Mouse (Mus musculus): ENCODE data around the gene Csmd2. TPM values are rescaled to one million over a fixed set of nuclear protein-coding genes. Genes with fewer than 3 reads are reported as not detected.

The Csmd2 gene
- total RNA-seq, 2 experiments from 2014 or later: 36.9 to 49.7 TPM

DNA sequence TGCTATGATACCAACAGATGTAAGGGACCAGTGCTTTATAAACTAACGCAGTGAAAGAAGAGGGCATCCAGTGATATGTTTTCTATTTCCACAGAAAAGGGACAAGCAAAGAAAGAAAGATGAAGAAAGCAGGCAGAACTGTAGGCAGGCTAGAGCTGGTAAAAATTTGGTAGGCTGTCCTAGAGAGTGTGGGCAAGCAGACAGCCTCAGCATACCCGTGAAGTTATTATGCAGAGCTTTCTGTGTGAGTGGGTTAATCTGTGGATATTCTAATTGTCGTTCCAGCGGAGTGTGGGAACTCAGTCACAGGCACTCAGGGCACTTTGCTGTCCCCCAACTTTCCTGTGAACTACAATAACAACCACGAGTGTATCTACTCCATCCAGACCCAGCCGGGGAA, 412.4 kb downstream of the Csmd2 start:
- DNase-seq (ENCODE audit: extremely low spot score in 1 of 2, low spot score in 1 of 2): no peak

DNA sequence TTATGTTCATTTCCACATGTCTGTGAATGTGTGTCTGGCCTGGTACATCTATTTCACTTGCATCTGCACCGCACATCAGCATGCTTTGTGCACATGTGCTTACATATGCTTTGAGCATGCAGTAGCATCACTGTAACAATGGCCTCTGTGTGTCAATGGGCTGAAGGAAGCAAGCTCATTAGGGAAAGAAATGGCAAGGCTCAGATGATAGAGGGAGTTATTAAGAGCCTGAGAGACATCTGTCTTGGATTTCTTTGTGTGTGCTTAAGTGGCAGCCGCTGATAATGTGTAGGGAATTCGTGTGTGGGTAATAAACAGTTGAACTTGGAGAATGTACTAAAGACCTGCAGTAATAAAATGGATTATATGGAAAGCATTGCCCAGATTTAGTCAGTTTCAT, 413.9 kb downstream of the Csmd2 start:
- DNase-seq (ENCODE audit: extremely low spot score in 1 of 2, low spot score in 1 of 2): no peak

DNA sequence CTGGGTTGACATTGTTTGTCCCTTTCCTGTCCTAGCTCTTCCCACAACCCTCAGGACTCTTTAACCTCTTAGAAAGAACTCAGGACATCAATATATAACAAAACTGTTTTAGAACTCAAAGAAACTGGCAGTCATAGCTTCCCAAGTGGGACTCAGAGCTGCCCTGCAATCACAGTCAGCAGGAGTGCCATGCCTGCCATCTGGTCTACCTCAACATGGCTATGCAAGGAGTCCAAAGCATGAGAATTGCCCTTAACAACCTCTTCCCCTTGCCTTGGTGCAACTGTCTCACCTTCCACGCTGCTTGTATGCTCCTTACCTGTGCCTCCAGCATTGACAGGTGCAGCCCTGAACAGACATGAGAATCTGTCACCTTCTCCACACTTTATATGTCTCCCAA, 415.0 kb downstream of the Csmd2 start:
- DNase-seq (ENCODE audit: extremely low spot score in 1 of 2, low spot score in 1 of 2): no peak

DNA sequence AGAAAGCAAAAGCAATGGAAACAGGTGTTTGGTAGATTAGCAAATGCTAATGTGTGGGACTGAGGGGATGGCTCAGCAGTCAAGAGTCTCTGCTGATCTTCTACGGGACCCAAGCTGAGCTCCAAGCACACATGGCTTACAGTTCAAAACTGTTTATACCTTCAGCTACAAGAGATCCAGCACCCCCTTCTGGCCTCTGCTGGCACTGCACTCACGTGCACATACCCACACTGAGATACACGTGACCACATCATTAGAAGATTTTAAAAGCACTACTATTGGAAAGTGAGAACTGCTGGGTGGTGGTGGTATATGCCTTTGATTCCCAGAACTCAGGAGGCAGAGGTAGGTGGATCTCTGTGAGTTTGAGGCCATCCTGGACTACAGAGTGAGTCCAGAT, 417.9 kb downstream of the Csmd2 start:
- DNase-seq (ENCODE audit: extremely low spot score in 1 of 2, low spot score in 1 of 2): no peak

DNA sequence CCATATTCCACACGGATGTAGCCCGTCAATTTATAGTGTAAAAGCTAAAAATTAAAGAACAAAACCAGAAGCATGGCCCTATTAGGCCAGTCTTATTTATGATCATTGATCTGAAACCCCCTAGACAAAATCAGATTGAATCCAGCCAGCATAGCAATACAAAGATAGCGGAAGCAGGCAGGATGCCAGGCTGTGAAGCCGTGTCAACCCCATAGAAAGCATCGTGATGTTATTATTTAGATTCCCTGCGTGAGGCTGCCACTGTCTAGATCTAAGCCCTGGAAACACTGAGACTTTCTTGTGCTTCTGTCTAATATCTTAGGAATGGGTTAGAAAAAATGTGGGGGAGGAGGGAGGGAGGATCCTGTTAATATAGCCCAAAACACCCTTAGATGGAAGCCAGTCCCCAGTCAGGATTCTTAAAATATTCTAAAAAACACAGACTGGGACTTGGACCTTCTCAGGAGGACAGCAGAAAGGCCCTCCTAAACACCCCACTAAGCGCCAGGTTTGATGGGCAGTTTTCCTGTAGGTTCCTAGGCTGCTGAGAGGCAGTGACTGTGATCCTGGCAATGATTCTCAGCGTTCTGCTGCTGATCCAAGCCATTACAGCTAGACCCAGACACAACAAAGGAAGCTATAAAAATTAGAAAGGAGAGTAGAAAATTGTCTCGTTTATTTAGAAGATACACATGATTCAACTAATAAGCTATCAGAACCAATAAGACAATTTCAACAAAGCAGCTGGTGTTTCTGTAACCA, 419.6 kb downstream of the Csmd2 start:
- no peak for DNase-seq (ENCODE audit: extremely low spot score in 1 of 2, low spot score in 1 of 2)

DNA sequence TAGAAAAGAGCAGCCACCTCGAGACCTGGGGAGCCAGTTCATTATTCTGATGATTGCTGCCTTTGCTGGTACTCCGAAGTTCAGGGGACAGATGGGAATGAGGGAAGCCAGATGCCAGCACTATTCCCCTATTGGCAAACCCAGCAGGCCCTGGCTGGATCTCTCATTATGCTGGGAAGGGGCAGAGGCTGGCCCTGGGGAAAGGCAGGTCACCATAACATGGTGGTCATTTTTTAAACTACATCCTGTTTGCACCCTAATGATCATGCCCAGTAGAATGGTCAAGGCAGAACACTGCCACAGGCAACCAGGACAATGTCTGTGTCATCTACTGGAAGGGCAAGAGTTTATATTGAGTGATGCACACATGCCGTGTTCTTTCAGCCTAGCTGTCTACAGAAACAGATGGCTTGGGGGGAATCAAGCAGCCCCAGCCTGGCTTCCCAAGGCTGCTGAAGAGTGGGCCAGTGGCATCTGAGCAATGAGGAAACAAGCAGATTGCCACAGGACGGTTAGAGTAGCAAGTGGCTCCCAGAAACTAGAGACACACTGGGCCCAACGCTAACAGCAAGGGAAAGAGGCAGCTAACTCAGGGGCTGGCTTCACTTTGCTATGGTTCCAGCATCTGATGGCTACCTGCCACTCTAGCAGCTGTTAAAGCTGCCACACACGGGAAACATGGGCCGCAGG, 424.4 kb downstream of the Csmd2 start:
- peak in 1 of 2 experiments; percentile 27 for DNase-seq (ENCODE audit: extremely low spot score in 1 of 2, low spot score in 1 of 2)

DNA sequence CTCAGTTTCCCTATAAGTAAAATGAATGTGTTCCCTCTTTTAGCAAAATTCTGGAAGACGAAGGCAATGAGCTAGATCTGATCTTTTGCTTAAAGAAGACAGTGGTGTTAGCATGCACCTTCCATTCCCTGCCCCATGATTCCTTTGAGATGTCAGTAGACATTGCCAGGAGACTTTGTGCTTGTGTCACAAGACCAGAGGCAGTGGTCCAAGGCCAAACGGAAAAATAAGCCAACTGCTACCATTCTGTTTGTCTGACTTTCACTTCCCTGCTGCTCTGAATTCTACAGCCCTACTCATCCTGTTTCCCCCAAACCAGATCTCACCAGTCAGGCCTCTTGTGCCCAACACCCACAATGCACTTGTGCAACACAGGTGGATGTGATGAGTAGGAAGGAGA, 427.1 kb downstream of the Csmd2 start:
- DNase-seq (ENCODE audit: extremely low spot score in 1 of 2, low spot score in 1 of 2): no peak

DNA sequence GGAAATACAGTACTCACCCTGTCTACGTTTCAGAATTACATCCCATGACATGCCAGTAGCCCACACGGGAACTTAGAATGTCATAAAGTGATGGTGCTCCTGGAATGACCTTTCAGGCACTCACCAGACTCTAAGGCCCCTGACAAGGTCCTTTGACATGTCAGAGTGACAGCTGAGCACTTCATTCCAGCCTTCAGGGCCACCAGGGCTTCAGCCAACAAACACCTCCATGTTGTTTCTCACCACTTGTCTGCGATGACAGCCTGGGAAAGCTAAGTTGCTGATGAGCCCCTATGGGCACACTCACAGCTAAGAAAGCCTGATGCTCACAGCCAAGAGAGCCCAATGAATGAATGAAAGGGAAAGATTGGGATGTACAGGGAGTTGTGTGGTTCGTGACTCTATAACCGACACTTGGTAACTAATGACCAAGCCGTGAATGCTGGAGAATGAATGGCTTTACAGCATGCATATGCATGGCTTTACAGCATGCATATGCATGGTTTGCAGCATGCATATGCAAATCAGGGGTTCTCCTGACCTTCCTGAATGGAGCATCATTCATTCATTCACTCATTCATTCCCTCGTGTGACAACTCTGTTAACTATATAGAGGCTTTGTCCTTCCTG, 432.4 kb downstream of the Csmd2 start:
- DNase-seq (ENCODE audit: extremely low spot score in 1 of 2, low spot score in 1 of 2): no peak

DNA sequence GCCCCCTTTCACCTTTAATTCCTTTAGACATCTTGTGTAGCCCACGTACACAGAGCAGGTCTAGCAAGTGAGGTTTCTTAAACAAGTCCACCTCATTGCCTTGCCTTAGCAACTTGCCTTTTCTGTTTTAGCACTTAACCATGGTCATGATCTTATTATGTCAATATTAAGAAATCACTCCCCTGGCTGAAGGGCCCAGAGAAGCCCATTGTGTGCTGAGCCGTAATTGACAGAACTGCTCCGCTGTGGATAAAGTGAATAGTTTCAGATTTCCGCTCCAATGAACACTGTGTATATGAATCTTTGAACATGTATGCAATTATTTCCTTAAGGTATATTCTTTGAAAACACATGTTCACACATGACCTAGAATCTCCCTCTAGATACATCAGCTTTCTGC, 434.8 kb downstream of the Csmd2 start:
- no peak for DNase-seq (ENCODE audit: extremely low spot score in 1 of 2, low spot score in 1 of 2)

DNA sequence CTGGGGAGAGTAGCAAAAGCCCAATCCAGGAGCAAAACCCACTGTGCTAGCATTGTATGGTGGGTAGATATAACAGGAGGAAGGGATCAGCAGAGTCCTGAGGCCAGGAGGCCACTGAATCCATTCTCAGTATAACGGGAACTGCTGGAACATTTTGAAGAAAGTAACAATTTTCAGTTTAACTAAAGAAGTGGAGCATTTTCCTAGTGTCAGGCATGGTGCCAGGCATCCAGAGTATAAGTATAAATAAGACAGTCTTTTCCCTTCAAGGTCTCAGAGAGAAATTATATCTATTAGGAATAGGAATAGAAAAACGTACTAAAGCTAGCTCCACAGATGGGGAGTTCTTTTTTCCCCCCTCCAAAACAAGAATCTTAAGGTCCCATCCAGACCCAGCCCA, 437.7 kb downstream of the Csmd2 start:
- DNase-seq (ENCODE audit: extremely low spot score in 1 of 2, low spot score in 1 of 2): no peak

DNA sequence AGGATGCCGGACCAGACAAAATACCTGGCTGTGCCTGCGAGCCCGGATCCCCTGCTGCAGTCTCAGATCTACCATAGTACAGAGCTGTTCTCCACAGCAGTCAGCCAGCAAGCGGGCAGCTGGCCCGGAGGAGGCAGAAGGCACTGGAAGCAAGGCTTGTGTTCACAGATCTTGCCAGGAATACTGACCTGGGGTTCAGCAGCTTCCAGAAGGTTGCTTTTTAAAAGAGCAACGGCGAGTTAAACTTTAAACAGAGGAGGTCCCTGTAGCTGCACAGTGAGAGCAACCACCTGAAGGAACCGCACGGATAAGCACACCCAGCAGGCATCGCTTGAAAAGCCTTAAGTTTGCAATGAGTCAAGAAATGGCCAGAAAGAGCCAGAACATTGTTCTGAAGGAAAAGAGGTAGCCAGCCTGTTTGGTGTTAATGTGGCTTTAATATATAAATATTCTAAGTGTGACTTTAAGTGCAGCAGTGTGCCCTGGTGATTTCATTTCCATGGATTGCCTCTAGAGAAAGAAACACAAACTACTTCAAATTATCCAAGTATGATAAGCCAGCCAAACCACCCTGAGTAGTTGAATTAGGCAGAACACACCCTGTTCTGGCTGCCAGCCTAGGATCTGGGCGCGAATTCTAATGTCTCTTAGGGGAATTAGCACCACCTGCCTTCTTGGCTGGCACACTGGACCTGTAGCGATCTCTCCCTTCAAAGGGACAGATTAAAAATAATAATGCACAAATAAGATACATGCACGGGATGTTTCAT, 439.8 kb downstream of the Csmd2 start:
- DNase-seq (ENCODE audit: extremely low spot score in 1 of 2, low spot score in 1 of 2): no peak

DNA sequence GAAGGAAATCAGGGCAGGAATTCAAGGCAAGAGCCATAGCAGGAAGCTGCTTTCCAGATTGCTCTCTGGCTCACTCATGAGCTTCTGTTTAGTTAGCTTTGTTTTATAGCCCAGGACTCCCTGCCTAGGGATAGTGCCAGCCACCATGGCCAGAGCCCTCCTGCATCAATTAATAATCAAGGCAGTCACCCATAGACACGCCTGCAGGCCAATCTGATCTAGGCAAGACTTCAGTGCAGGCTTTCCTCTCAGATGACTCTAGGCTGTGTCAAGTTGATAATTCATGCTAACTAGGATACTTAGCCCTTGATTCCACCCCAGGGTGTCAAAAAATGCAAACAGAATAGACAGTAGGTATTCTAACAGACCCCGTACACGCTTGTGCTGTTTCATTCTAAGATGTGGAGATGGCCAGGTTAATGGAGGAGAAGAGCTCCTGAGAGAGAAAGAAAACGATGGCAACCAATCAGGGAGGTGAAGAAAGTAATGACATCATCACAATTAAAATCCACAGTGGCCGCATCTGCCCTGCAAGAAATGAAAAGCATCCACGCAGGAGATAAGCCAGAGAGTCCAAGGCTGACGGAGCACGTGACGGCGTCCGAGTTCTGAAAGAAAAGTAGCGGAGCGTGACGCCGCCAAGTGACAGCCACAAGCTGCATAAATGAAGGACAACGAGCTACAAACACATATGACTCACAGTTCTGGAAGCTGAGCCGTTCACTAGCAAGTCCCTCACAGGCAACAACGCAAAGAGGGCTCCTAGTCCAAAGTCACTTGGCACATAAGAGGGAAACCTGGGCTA, 440.8 kb downstream of the Csmd2 start:
- DNase-seq (ENCODE audit: extremely low spot score in 1 of 2, low spot score in 1 of 2): peak in 1 of 2 experiments; percentile 19

DNA sequence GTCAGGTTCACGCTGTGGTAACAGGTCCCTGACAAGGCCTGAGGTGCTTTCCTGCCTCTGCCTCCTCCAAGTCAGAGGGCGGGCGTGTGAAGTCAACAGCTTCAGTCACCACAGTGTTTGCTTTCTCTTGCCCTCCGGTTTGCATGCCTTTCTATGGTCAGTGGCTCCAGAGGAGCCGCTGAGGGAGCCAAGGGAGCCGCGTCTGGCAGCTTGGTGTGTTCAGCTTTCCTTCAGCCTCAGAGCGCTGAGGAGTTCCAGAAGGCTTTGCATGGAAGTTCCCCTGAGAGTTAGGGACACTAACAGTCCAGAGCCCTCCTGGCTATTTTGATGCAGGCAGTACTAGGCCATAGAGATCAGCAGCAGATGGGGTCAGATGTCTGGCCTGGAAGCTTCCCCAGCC, 441.9 kb downstream of the Csmd2 start:
- DNase-seq (ENCODE audit: extremely low spot score in 1 of 2, low spot score in 1 of 2): no peak

DNA sequence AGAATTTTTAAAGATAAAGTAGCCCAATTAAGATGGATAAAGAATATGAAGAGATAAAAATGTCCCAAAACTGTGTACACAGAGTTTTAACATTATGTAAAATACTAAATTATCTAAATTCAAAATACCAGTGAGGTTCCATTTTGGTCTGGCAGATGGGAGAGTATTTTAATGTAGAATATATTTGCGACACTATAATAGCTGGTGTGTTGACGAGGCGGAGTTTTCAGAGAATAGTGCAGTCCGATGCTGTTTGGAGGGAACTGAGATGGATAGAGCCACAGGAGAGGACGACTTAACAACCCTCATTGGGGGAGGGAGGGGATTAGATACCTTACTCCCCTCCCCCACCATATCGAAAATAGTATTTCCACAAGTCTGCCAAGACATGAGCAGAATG, 452.9 kb downstream of the Csmd2 start:
- DNase-seq (ENCODE audit: extremely low spot score in 1 of 2, low spot score in 1 of 2): no peak

DNA sequence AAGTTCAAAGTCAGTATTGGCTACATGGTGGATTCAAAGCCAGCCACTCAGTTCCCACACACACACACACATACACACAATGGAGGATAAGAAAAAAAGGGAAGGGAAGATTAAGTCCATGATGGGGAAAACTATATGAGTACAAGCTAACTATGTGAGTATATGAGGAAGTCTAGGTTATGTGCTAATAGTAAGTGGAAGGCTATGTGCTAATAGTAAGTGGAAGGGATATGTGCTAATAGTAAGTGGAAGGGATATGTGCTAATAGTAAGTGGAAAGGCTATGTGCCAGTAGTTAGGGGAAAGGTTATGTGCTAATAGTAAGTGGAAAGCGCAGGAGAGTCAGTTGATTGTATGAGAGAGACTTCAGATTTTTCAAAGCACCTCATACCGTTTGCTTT, 453.6 kb downstream of the Csmd2 start:
- no peak for DNase-seq (ENCODE audit: extremely low spot score in 1 of 2, low spot score in 1 of 2)

DNA sequence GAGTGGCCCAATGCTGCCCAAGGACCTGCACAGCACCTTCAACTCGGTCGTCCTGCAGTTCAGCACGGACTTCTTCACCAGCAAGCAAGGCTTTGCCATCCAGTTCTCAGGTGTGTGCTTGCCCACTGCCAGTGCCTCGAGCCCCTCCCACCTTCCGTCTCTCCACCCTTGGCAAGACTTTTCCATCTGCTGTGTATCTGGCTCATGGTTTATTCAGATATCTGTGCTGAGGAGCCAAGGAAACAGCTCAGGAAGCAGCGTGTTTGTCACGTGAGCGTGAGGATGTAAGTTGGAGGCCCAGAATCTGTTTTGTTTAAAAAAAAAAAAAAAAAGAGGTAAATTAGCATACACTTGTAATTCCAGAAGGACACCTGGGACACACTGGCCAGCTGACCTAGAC, 455.1 kb downstream of the Csmd2 start:
- no peak for DNase-seq (ENCODE audit: extremely low spot score in 1 of 2, low spot score in 1 of 2)

DNA sequence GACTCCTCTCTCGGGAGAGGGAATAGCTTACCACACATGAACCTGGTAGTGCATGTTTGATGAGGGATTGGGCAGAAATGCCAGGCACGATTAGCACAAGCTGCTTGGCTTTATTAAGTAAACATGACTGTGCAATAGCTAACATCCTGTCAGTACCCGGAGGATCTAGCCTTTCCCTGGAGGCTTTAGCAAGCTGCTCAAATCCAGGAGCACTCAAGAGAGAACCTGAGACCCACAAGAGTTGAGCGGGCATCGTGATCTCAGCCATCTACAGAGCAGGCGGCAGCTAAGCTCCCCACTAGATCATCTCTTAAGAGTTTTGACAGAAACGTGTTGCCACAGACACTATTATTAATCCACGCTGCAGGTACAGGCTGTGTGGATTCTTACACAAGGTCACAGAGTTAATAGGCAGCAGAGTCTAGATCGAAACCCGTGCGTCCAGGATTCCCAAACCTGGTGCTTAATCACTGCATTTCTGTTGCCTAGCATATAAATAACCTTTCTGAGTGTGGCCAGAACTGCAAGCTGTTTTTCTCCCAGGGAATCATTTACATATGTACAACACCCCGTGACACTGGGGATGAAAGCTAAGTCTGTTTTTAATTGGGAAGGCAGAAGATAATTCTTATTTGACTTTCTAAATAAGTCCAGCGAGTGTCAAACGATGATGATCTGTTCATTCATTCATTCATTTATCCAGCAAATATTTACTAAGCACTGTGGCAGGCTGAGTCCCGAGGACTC, 458.0 kb downstream of the Csmd2 start:
- no peak for DNase-seq (ENCODE audit: extremely low spot score in 1 of 2, low spot score in 1 of 2)

DNA sequence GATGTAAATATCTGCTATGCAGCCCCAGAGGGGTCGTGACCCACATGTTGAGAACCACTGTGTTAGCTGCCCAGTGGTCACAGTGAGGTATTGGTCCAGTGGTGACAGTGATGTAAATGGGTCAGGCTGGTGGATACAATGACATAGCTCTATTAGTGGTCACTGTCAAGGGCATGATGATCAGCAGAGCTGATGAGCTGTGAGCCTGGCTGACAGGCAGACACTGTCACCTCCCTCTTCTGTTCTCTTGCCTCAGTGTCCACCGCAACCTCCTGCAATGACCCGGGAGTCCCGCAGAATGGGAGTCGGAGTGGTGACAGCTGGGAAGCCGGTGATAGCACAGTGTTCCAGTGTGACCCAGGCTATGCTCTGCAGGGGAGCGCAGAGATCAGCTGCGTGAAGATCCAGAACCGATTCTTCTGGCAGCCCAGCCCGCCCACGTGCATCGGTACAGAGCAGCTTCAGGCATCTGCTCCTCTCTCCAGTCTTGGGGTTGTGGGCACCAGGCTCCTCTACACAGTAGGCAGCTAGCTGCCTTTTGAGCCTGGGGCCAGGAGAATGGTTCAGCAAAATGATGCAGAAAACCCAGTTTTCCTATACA, 461.3 kb downstream of the Csmd2 start:
- DNase-seq (ENCODE audit: extremely low spot score in 1 of 2, low spot score in 1 of 2): peak in 1 of 2 experiments; percentile 22

DNA sequence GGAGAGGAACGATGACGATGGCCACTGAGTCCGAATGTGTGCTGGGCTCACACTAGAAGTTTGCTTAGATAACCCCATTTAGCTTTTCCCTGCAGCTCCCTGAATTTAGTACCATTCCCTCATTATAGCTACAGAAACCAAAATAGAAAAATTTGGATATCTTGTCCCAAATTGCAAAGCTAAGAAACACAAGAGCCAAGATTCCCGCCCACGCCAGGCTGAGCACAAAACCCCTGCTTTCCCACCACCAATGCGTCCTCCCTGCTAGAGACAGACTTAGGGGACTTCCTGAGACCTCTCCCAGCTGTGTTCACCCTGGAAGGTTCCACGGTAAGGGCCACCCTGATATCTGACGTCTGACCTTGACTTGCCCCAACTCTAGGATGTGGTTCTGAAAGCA, 462.5 kb downstream of the Csmd2 start:
- no peak for DNase-seq (ENCODE audit: extremely low spot score in 1 of 2, low spot score in 1 of 2)

Data from layer of hippocampus, postnatal 25 days (tissue).